ENCODE assay signal across 12 mouse cellular contexts in genomic region chr6:134043545-134043944, GRCm38 (mm10). TPM values are rescaled to one million over a fixed set of nuclear protein-coding genes. Genes with fewer than 3 reads are reported as not detected.
DNase-seq lines count a peak whose midpoint lies in the region; ATAC-seq and TF ChIP-seq lines count a peak whose summit lies in the region.
"Had no signal": no experiment of that assay in that cellular context is flagged by ENCODE, and none has a peak within 500 bp of the region (broad histone marks: within the 10 kb centered on the region; RNA-seq: fewer than 3 reads in every experiment).

No protein-coding gene starts in this region.

- peak; percentile 58 to 82 for DNase-seq in adrenal gland, adult (ENCODE audit: inconsistent age in 2 of 2, low spot score in 1 of 2)
- no peak for DNase-seq in adrenal gland, postnatal 25 days
- peak; percentile 59 for DNase-seq in lung, postnatal 0 days (ENCODE audit: low spot score)
- no peak for DNase-seq in lung, postnatal 4 days
- DNase-seq in right cerebral cortex, postnatal 25 days, result no peak
- DNase-seq: layer of hippocampus, adult 9-11 months; thymus, postnatal 25 days had no signal

- TF ChIP-seq CTCF in lung, postnatal 0 days (IDR thresholded peaks at IDR 0.05), result no peak
- no peak for TF ChIP-seq CTCF in small intestine, adult 2 months (IDR thresholded peaks at IDR 0.05; ENCODE audit: extremely low read depth, insufficient read length, insufficient replicate concordance, low read depth, low read length)

- no peaks in the 10 kb centered on the region for H3K9me3 ChIP-seq in lung, postnatal 0 days (ENCODE audit: low read length)
- H3K9me3 ChIP-seq in kidney, embryonic 14.5 days (ENCODE audit: control insufficient read depth, low read length), result no peaks in the 10 kb centered on the region

- TF ChIP-seq POLR2A in small intestine, adult 2 months (IDR thresholded peaks at IDR 0.05; ENCODE audit: low read depth, low read length), result no peak

- peak; percentile 30; the same call in 1 of the 2 replicates for ATAC-seq in lung, postnatal 0 days
- ATAC-seq in kidney, embryonic 14.5 days (ENCODE audit: low FRiP score, low TSS enrichment), result 0 out of 2 replicates have a peak, but pooled peaks have one; percentile 33
- ATAC-seq in CD4-positive, CD25-positive, alpha-beta regulatory T cell, adult 4 months, result no peak
- ATAC-seq: forebrain, embryonic 16.5 days; midbrain, embryonic 16.5 days had no signal

- TF ChIP-seq EP300 in lung, postnatal 0 days (IDR thresholded peaks at IDR 0.05), result peak; percentile 43; the same call in 1 of the 2 replicates

- H3K27ac ChIP-seq in lung, postnatal 0 days (ENCODE audit: low read length), result no peak overlapping the region
- no peak overlapping the region for H3K27ac ChIP-seq in kidney, embryonic 14.5 days (ENCODE audit: low read depth, low read length)
- H3K27ac ChIP-seq in small intestine, adult 2 months (ENCODE audit: insufficient read depth, low read depth, low read length), result 0 out of 2 replicates have a peak overlapping the region, but pooled peaks have one; percentile 4

- no peak overlapping the region for H3K9ac ChIP-seq in lung, postnatal 0 days (replicated peaks; ENCODE audit: low read depth)
- H3K9ac ChIP-seq in kidney, embryonic 14.5 days (ENCODE audit: low read depth, low read length), result no peak overlapping the region

- peaks cover 15% of the 10 kb centered on the region; the same call in 1 of the 2 replicates for H3K4me1 ChIP-seq in lung, postnatal 0 days (ENCODE audit: insufficient read depth, low read depth, low read length)
- H3K4me1 ChIP-seq in kidney, embryonic 14.5 days (ENCODE audit: control insufficient read depth, insufficient read depth, low read length), result peaks cover 64% of the 10 kb centered on the region
- peaks cover 27% of the 10 kb centered on the region; the same call in 1 of the 2 replicates for H3K4me1 ChIP-seq in small intestine, adult 2 months (ENCODE audit: control insufficient read depth, insufficient read depth, insufficient read length, low read length)

- WGBS in lung, postnatal 0 days, result 28% methylated on average over 7 of the region's 7 CpGs
- WGBS in kidney, embryonic 14.5 days, result 11% methylated on average over 7 of the region's 7 CpGs
- 36% methylated on average over 7 of the region's 7 CpGs for WGBS in small intestine, adult 2 months

- no peaks in the 10 kb centered on the region for H3K36me3 ChIP-seq in lung, postnatal 0 days (ENCODE audit: insufficient read depth, low read length)
- H3K36me3 ChIP-seq in kidney, embryonic 14.5 days (ENCODE audit: control insufficient read depth, insufficient read depth, low read length), result no peaks in the 10 kb centered on the region
- peaks cover 3% of the 10 kb centered on the region; the same call in 1 of the 2 replicates for H3K36me3 ChIP-seq in small intestine, adult 2 months (ENCODE audit: control insufficient read depth, insufficient read depth, low read length)

- no peak overlapping the region for H3K4me2 ChIP-seq in lung, postnatal 0 days (replicated peaks; ENCODE audit: low read depth, low read length)
- peak overlapping the region; percentile 11 for H3K4me2 ChIP-seq in kidney, embryonic 14.5 days (replicated peaks; ENCODE audit: low read depth, low read length)

- H3K27me3 ChIP-seq in lung, postnatal 0 days (replicated peaks; ENCODE audit: insufficient read depth, low read length), result no peaks in the 10 kb centered on the region
- no peaks in the 10 kb centered on the region for H3K27me3 ChIP-seq in kidney, embryonic 14.5 days (ENCODE audit: control insufficient read depth, insufficient read depth, low read length)
- H3K27me3 ChIP-seq in small intestine, adult 2 months (ENCODE audit: control insufficient read depth, insufficient read depth, low read length), result no peaks in the 10 kb centered on the region

- H3K4me3 ChIP-seq in lung, postnatal 0 days (ENCODE audit: low read depth, low read length), result no peak overlapping the region
- no peak overlapping the region for H3K4me3 ChIP-seq in kidney, embryonic 14.5 days (ENCODE audit: low read length)
- no peak overlapping the region for H3K4me3 ChIP-seq in small intestine, adult 2 months (ENCODE audit: low read depth, low read length)

RNA-seq across cellular contexts. Expression of gene Etv6, which starts 8.0 kb away (rescaled TPM):
- 40.9 and 66.0 TPM in 2 replicates for total RNA-seq in adrenal gland, postnatal 25 days (2021)
- 5.5 and 6.2 TPM in 2 replicates for polyA plus RNA-seq in lung, postnatal 0 days (2015; fragmentation: Nextera tagmentation; extraction: Ambion mirVana)
- 11.4 and 18.1 TPM in 2 replicates for polyA plus RNA-seq in kidney, embryonic 14.5 days (2014; fragmentation: Nextera tagmentation; extraction: Ambion mirVana)
- 11.0 and 16.2 TPM in 2 replicates for polyA plus RNA-seq in small intestine, adult 2 months (2012; rRNA removed)
- polyA plus RNA-seq in CD4-positive, CD25-positive, alpha-beta regulatory T cell, adult 4 months (2017; shearing (Covaris generic)), result 10 to 100 TPM in 1 of 2 experiments, 1 to 10 TPM in 1; 9.6 to 11.6 TPM

Comparison
In these comparisons a context has a peak if more than half of its experiments do, and no peak if none do; other contexts are left out.
1. DNase-seq: peak in adrenal gland, adult (2 of 2) and lung, postnatal 0 days (single experiment); none in adrenal gland, postnatal 25 days (single experiment), lung, postnatal 4 days (0 of 2) and right cerebral cortex, postnatal 25 days (single experiment).